Mouse (Mus musculus): Measurements from ENCODE around the gene Gpn2. TPM values are rescaled to one million over a fixed set of nuclear protein-coding genes. Genes with fewer than 3 reads are reported as not detected.
A peak's percentile ranks its signal among the peaks of the same experiment; 100 is the strongest.

The Gpn2 gene
- total and polyA plus RNA-seq, 2 experiments from 2014 or later: 16.8 to 18.5 TPM

- ATAC-seq (no peak), DNase-seq (no peak)
- H3K4me2 ChIP-seq (ENCODE audit: low read depth): no peak overlapping the region
- no peak overlapping the region for H3K4me3 ChIP-seq (ENCODE audit: low read depth, low read length)
- H3K27ac ChIP-seq (ENCODE audit: low read depth, low read length): no peak overlapping the region
- 77% methylated on average over 19 of the region's 19 CpGs for WGBS
- no peak overlapping the region for H3K9ac ChIP-seq
- no peaks in the 10 kb centered on the region for H3K4me1 ChIP-seq (ENCODE audit: insufficient read depth)
- no peaks in the 10 kb centered on the region for H3K36me3 ChIP-seq (ENCODE audit: insufficient read depth)
- H3K9me3 ChIP-seq (ENCODE audit: low read length): no peaks in the 10 kb centered on the region
- H3K27me3 ChIP-seq (ENCODE audit: insufficient read depth, low read length): no peaks in the 10 kb centered on the region
- no peak for TF ChIP-seq CTCF (IDR thresholded peaks at IDR 0.05; ENCODE audit: low read depth)
These were observed 30.5 kb upstream of the Gpn2 start for GRCm38 (mm10) chr4:133553448-133554330.

GRCm38 (mm10) chr4:133557041-133557717 lies 27.0 kb upstream of the Gpn2 start:
- Histone ChIP-seq H3K4me2 (ENCODE audit: low read depth) (no peak overlapping the region), H3K4me1 (ENCODE audit: insufficient read depth) (no peaks in the 10 kb centered on the region), H3K36me3 (ENCODE audit: insufficient read depth) (no peaks in the 10 kb centered on the region), H3K27ac (ENCODE audit: low read depth, low read length) (no peak overlapping the region), H3K9me3 (ENCODE audit: low read length) (no peaks in the 10 kb centered on the region), H3K4me3 (ENCODE audit: low read depth, low read length) (no peak overlapping the region), H3K27me3 (ENCODE audit: insufficient read depth, low read length) (no peaks in the 10 kb centered on the region), H3K9ac (no peak overlapping the region)
- ATAC-seq (no peak), DNase-seq (no peak)
- no peak for TF ChIP-seq CTCF (IDR thresholded peaks at IDR 0.05; ENCODE audit: low read depth)
- 44% methylated on average over 10 of the region's 10 CpGs for WGBS

GRCm38 (mm10) chr4:133559846-133560245 lies 24.3 kb upstream of the Gpn2 start:
- no peak for DNase-seq
- 77% methylated on average over 4 of the region's 4 CpGs for WGBS
- Histone ChIP-seq H3K27ac (ENCODE audit: low read depth, low read length) (no peak overlapping the region), H3K27me3 (ENCODE audit: insufficient read depth, low read length) (no peaks in the 10 kb centered on the region), H3K4me3 (ENCODE audit: low read depth, low read length) (no peak overlapping the region), H3K4me2 (ENCODE audit: low read depth) (no peak overlapping the region), H3K36me3 (ENCODE audit: insufficient read depth) (no peaks in the 10 kb centered on the region), H3K9ac (no peak overlapping the region), H3K4me1 (ENCODE audit: insufficient read depth) (no peaks in the 10 kb centered on the region), H3K9me3 (ENCODE audit: low read length) (no peaks in the 10 kb centered on the region)
- TF ChIP-seq CTCF (IDR thresholded peaks at IDR 0.05; ENCODE audit: low read depth): no peak
- ATAC-seq: no peak

- TF ChIP-seq CTCF (IDR thresholded peaks at IDR 0.05; ENCODE audit: low read depth): no peak
- ATAC-seq (no peak), DNase-seq (no peak)
- Histone ChIP-seq H3K9me3 (ENCODE audit: low read length) (no peaks in the 10 kb centered on the region), H3K4me1 (ENCODE audit: insufficient read depth) (no peaks in the 10 kb centered on the region), H3K4me2 (ENCODE audit: low read depth) (no peak overlapping the region), H3K36me3 (ENCODE audit: insufficient read depth) (no peaks in the 10 kb centered on the region), H3K4me3 (ENCODE audit: low read depth, low read length) (no peak overlapping the region), H3K27ac (ENCODE audit: low read depth, low read length) (no peak overlapping the region), H3K27me3 (ENCODE audit: insufficient read depth, low read length) (no peaks in the 10 kb centered on the region), H3K9ac (no peak overlapping the region)
- 74% methylated on average over 4 of the region's 4 CpGs for WGBS
These were observed 22.5 kb upstream of the Gpn2 start for GRCm38 (mm10) chr4:133561622-133562021.

- no peak for ATAC-seq
- H3K27ac ChIP-seq (ENCODE audit: low read depth, low read length): no peak overlapping the region
- WGBS: 54% methylated on average over 11 of the region's 11 CpGs
These were observed 21.0 kb upstream of the Gpn2 start for GRCm38 (mm10) chr4:133563123-133563571.

GRCm38 (mm10) chr4:133567251-133567650 lies 16.9 kb upstream of the Gpn2 start:
- H3K36me3 ChIP-seq (ENCODE audit: insufficient read depth): no peaks in the 10 kb centered on the region
- no peaks in the 10 kb centered on the region for H3K9me3 ChIP-seq (ENCODE audit: low read length)
- DNase-seq: no peak
- WGBS: 34% methylated on average over 8 of the region's 8 CpGs
- ATAC-seq: no peak
- no peak overlapping the region for H3K4me2 ChIP-seq (ENCODE audit: low read depth)
- TF ChIP-seq CTCF (IDR thresholded peaks at IDR 0.05; ENCODE audit: low read depth): no peak
- H3K9ac ChIP-seq: no peak overlapping the region
- no peak overlapping the region for H3K4me3 ChIP-seq (ENCODE audit: low read depth, low read length)
- no peaks in the 10 kb centered on the region for H3K4me1 ChIP-seq (ENCODE audit: insufficient read depth)
- H3K27ac ChIP-seq (ENCODE audit: low read depth, low read length): no peak overlapping the region
- H3K27me3 ChIP-seq (ENCODE audit: insufficient read depth, low read length): no peaks in the 10 kb centered on the region

More at GRCm38 (mm10) chr4:133563123-133563571, 21.0 kb upstream of the Gpn2 start:
- Histone ChIP-seq H3K9ac (no peak overlapping the region), H3K36me3 (ENCODE audit: insufficient read depth) (no peaks in the 10 kb centered on the region), H3K4me1 (ENCODE audit: insufficient read depth) (no peaks in the 10 kb centered on the region), H3K4me2 (ENCODE audit: low read depth) (no peak overlapping the region), H3K4me3 (ENCODE audit: low read depth, low read length) (no peak overlapping the region), H3K27me3 (ENCODE audit: insufficient read depth, low read length) (no peaks in the 10 kb centered on the region), H3K9me3 (ENCODE audit: low read length) (no peaks in the 10 kb centered on the region)
- no peak for TF ChIP-seq CTCF (IDR thresholded peaks at IDR 0.05; ENCODE audit: low read depth)
- DNase-seq: peak; percentile 18

All from forebrain, postnatal 0 days (tissue).